3 mouse cellular contexts compared by ENCODE assay signal in genomic region chr7:110639958-110640357, GRCm38 (mm10). TPM values are rescaled to one million over a fixed set of nuclear protein-coding genes. Genes with fewer than 3 reads are reported as not detected.
"Had no signal": no experiment of that assay in that cellular context is flagged by ENCODE, and none has a peak within 500 bp of the region (broad histone marks: within the 10 kb centered on the region; RNA-seq: fewer than 3 reads in every experiment).

No protein-coding gene starts in this region.

RNA-seq across cellular contexts. Expression of gene Adm, which starts 12.5 kb away (rescaled TPM):
- total RNA-seq: megakaryocyte progenitor cell, adult 5-6 weeks; megakaryocyte-erythroid progenitor cell, adult 5-6 weeks; monocyte, adult 5-6 weeks had no signal
